Mouse (Mus musculus) forebrain, embryonic 12.5 days (tissue): ENCODE data around the gene Tbc1d9b. TPM values are rescaled to one million over a fixed set of nuclear protein-coding genes. Genes with fewer than 3 reads are reported as not detected.
"Not testable (repeated sequence)": the region's sequence is repeated elsewhere in the genome, so short reads cannot be mapped to it uniquely, and the experiment has no call there.

ENCODE experiments used
- ATAC-seq: fragments of 200-750 bp; cut with Nextera tagmentation; 2 replicates; pipeline ENCODE4 v1.8.0; 2017; ENCODE audit warnings: moderate TSS enrichment; ENCODE audit not compliant: low FRiP score
- H3K27ac ChIP-seq: fragments of 300-500 bp; sonication (generic); 2 replicates; pipeline ENCODE4 v1.5.1; 2016; ENCODE audit warnings: mild to moderate bottlenecking
- H3K27me3 ChIP-seq: fragments of 300-500 bp; sonication (generic); 2 replicates; pipeline ENCODE4 v1.6.1; 2016; ENCODE audit warnings: mild to moderate bottlenecking
- H3K36me3 ChIP-seq: fragments of 300-500 bp; sonication (generic); replicated peaks from 2 replicates; pipeline ENCODE4 v1.6.1; 2016; ENCODE audit warnings: mild to moderate bottlenecking
- H3K4me1 ChIP-seq: fragments of 300-500 bp; sonication (generic); 2 replicates; pipeline ENCODE4 v1.6.1; 2016
- H3K4me2 ChIP-seq: fragments of 300-500 bp; sonication (generic); 2 replicates; pipeline ENCODE4 v1.6.1; 2016; ENCODE audit warnings: mild to moderate bottlenecking, moderate library complexity
- H3K4me3 ChIP-seq: fragments of 300-500 bp; sonication (generic); replicated peaks from 2 replicates; pipeline ENCODE4 v1.5.1; 2016; ENCODE audit warnings: mild to moderate bottlenecking
- H3K9ac ChIP-seq: fragments of 300-500 bp; sonication (generic); 2 replicates; pipeline ENCODE4 v1.6.1; 2016; ENCODE audit warnings: mild to moderate bottlenecking
- H3K9me3 ChIP-seq: fragments of 300-500 bp; sonication (generic); 2 replicates; pipeline ENCODE4 v1.6.1; 2016
- WGBS: fragments of 180-500 bp; shearing (Covaris S2); methylation state at CpG from one replicate; pipeline ENCODE4 v1.1.7; 2016; 5-methylcytosine and 5-hydroxymethylcytosine counted together
- polyA plus RNA-seq: library from polyadenylated mRNA; unstranded; fragments of >200 nt; fragmentation: Nextera tagmentation; extraction: Ambion mirVana; gene quantifications from 2 replicates; pipeline ENCODE4 v1.2.1, GENCODE M21; 2016

Tbc1d9b gene
- polyA plus RNA-seq, 1 experiment from 2014 or later = 38.3 TPM

DNA sequence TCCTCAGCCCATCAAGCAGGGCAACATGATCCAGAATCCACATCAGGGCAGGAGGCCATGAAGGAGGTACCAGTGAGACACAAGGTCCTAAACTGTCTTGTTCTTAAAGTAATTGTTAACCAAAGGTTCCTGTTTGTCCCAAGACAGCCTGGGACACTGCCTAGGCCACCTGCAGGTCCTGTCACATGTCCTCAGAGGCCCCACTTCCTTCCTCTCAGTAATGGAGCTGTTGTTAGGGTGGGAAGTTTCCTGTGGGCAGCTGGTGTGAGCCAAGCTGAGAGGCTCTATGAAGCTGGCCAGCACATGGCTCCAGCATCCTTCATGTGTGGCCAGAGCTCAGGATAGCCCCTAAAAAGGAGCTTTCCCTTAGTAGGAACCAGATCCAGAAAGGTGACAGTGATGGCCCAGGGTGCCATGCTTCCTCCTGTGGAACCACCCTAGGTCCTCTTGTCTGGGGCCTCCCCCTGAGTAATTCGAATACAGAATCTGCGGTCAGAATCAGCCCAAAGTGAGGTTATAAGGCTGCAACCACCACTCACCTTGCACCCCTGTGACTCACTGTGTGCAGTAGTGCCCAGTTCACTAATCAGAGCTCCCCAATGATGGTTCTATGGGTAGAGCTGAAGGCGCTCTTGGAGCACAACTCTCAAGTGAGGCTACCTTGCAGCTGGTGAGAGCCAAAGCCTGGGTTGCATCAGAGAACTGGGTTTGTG is 31.3 kb downstream of the Tbc1d9b start:
- H3K27ac ChIP-seq = no peak overlapping the region
- H3K4me1 ChIP-seq = no peaks in the 10 kb centered on the region
- no peaks in the 10 kb centered on the region for H3K9me3 ChIP-seq
- H3K27me3 ChIP-seq = no peaks in the 10 kb centered on the region
- WGBS = 93% methylated on average over 3 of the region's 3 CpGs
- H3K4me3 ChIP-seq = no peak overlapping the region
- no peak for ATAC-seq
- no peak overlapping the region for H3K4me2 ChIP-seq
- peaks cover 72% of the 10 kb centered on the region for H3K36me3 ChIP-seq
- no peak overlapping the region for H3K9ac ChIP-seq

DNA sequence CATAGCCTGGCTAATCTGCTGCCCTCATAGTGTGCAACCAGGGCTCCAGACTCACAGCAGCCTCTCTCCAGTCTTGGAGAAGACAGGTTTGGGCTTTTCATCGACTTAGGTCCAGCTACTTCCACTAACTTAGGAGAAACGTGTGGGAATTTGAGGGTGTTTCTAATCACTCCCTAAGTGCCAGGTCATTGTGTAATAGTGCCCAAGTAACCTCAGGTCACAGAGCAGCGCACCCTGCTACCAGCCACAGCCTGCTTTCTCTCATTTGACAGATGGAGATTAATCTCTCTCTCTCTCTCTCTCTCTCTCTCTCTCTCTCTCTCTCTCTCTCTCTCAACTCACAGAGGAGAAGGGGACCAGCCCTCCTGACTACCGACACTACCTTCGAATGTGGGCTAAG is 37.2 kb downstream of the Tbc1d9b start:
- H3K4me3 ChIP-seq = no peak overlapping the region
- H3K4me2 ChIP-seq = no peak overlapping the region
- H3K27me3 ChIP-seq = no peaks in the 10 kb centered on the region
- H3K27ac ChIP-seq = no peak overlapping the region
- no peak for ATAC-seq
- no peak overlapping the region for H3K9ac ChIP-seq
- H3K4me1 ChIP-seq = no peaks in the 10 kb centered on the region
- WGBS = 86% methylated on average over 5 of the region's 5 CpGs
- H3K9me3 ChIP-seq = no peaks in the 10 kb centered on the region
- peaks cover 66% of the 10 kb centered on the region for H3K36me3 ChIP-seq

DNA sequence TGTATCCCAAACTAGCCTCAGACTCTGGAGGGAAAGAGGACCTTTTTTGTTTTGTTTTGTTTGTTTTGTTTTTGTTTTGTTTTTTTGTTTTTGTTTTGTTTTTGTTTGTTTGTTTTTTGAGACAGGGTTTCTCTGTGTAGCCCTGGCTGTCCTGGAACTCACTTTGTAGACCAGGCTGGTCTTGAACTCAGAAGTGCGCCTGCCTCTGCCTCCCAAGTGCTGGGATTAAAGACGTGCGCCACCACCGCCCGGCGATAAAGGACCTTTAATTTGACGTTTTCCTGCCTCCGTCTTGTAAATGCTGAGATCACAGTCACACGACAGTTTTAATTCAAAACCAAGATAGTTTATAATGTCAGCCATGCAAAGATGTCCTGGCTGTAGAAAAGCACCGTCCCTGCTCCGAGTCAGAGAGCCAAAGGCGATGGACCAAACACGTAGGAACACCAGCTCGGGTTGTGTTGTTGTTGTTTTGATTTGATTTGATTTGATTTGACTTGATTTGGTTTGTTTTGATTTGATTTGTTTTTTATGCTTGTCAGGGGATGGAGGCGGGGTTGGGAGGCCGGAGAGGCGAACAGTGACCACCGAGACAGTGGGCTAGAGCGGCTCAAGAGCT is 43.0 kb downstream of the Tbc1d9b start, which contains the start of gene Mrnip:
TSS of gene Mrnip (plus strand) at position 334 of the 619 bp plus-strand sequence.
- Histone ChIP-seq H3K9ac (peak within 1 kb of the TSS; percentile 65), H3K4me2 (peak within 1 kb of the TSS; percentile 63), H3K4me1 (peaks cover 10% of the 10 kb centered on the region), H3K36me3 (peaks cover 44% of the 10 kb centered on the region), H3K4me3 (peak within 1 kb of the TSS; percentile 68), H3K27ac (peak within 1 kb of the TSS; percentile 80; the same call in 1 of the 2 replicates)
- ATAC-seq = peak; percentile 45
- not testable (repeated sequence) for H3K9me3 ChIP-seq, H3K27me3 ChIP-seq
- WGBS = 4% methylated on average over 19 of the region's 19 CpGs

DNA sequence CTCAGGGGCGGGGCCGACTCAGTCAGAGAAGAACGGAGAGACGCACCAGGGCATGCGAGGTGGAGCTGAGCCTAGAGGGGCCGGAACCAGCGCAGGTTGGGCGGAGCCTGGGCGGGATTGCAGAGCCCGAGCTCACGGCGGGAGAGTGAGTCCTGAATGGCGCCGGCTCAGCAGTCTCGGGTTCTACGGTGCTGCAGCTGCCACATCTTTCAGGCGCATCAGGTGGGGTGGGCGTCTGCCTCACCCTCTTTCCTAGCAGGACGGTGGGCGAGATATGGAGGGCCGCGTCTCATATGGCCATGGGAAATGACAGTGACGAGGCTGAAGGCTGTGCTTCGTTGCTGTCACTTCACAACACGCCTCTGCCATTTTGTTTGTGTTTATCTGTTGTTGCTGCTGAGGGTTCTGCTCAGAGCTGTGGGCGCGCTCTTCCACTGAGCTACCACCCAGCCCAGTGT is 43.6 kb downstream of the Tbc1d9b start:
- WGBS = under 1% methylated on average over 27 of the region's 27 CpGs
- peaks cover 10% of the 10 kb centered on the region for H3K4me1 ChIP-seq

DNA sequence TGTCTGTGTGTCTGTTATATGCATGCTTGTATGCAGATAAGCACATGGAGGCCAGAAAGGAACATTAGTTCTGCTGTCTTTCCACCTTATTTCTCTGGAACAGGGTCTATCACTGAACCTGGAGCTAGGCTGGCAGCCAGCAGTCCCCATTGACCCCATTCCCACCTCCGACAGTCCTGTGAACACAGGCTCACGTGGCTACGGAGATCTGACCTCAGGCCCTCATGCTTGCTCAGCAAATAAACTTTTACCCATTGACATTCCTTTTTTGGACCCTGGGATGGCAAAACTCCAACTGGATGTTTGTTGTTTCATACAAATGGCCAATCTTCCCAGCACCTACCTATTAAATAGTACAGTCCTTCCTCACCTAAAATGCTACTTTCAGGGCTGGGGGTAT is 45.2 kb downstream of the Tbc1d9b start:
- 81% methylated on average over 3 of the region's 3 CpGs for WGBS
- ATAC-seq = no peak
- H3K9me3 ChIP-seq = no peaks in the 10 kb centered on the region

More for the DNA sequence above, 43.6 kb downstream of the Tbc1d9b start:
- H3K9ac ChIP-seq = peak overlapping the region; percentile 65
- H3K4me3 ChIP-seq = peak overlapping the region; percentile 68
- H3K4me2 ChIP-seq = peak overlapping the region; percentile 63
- peaks cover 39% of the 10 kb centered on the region for H3K36me3 ChIP-seq
- H3K9me3 ChIP-seq = no peaks in the 10 kb centered on the region
- peak; percentile 100 for ATAC-seq
- no peaks in the 10 kb centered on the region for H3K27me3 ChIP-seq
- peak overlapping the region; percentile 80; the same call in 1 of the 2 replicates for H3K27ac ChIP-seq

DNA sequence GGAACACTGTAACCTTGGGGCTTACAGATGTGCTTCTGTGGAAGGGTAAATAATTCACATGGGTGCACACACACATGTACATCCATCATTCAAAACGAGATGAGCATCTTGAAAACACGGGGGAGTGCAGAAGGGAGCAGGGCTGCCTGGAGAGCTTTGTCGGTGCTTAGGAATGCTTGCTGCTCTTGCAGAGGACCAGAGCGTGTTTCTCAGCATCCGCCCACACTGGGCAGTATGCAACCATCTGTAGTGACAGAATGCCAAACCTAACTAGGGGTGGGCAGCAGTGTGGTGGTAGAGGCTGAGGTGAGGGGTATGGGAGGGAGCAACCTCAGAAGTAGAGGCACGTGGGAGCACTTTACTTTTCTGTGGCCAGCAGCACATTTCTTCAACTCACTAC is 45.9 kb downstream of the Tbc1d9b start:
- Histone ChIP-seq H3K4me1 (peaks cover 10% of the 10 kb centered on the region), H3K36me3 (peaks cover 20% of the 10 kb centered on the region), H3K4me2 (no peak overlapping the region), H3K27me3 (no peaks in the 10 kb centered on the region), H3K9ac (no peak overlapping the region), H3K27ac (no peak overlapping the region), H3K4me3 (no peak overlapping the region), H3K9me3 (no peaks in the 10 kb centered on the region)
- ATAC-seq = no peak
- 81% methylated on average over 6 of the region's 6 CpGs for whole genome bisulfite sequencing

More for the DNA sequence above, 45.2 kb downstream of the Tbc1d9b start:
- H3K4me1 ChIP-seq = peaks cover 10% of the 10 kb centered on the region
- no peak overlapping the region for H3K4me2 ChIP-seq
- H3K9ac ChIP-seq = no peak overlapping the region
- peaks cover 25% of the 10 kb centered on the region for H3K36me3 ChIP-seq
- H3K27me3 ChIP-seq = no peaks in the 10 kb centered on the region
- H3K27ac ChIP-seq = no peak overlapping the region
- no peak overlapping the region for H3K4me3 ChIP-seq

- Histone ChIP-seq H3K4me2 (no peak overlapping the region), H3K9me3 (no peaks in the 10 kb centered on the region), H3K9ac (no peak overlapping the region), H3K27me3 (no peaks in the 10 kb centered on the region), H3K4me1 (peaks cover 10% of the 10 kb centered on the region), H3K27ac (no peak overlapping the region), H3K36me3 (peaks cover 19% of the 10 kb centered on the region), H3K4me3 (no peak overlapping the region)
- ATAC-seq = no peak
- WGBS = 80% methylated on average over 5 of the region's 5 CpGs
These were observed 47.6 kb downstream of the Tbc1d9b start for GRCm38 (mm10) chr11:50178532-50179488.

DNA sequence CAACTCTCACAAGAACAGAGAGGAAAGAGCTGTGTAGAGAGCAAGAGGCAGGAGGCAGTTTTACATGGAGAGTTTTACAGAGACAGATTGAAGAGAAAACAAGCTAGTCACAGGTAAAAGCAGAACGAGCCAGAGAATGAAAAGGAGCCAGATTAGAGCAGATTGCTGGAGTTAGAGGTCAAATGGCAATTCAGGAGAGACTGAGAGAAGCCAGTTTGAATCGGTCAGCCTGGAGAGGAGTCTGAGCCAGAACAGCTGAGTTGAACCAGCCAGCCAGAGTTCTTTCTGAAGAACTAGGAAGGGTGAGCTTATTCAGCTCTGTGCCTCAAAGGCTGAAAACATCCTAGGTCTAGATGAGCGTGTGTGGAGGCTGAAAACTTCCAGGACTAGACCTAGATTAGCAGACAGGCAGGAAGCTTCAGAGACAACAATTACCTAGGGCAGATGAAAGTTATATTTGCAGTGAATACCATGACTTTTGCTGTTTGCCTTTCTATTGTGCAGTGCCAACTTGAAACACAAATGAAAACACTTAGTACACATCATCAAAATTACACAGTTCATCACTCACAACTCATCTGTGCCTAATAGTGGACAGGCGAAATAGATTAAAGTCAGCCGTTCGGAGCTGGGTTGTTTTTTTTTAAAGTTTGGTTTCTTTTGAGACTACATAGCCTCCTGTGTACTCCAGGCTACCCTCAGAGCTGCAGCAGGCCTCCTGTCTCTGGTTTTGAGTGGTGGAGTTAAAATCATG is 49.5 kb downstream of the Tbc1d9b start:
- H3K9ac ChIP-seq = no peak overlapping the region
- ATAC-seq = no peak
- no peaks in the 10 kb centered on the region for H3K9me3 ChIP-seq
- H3K4me1 ChIP-seq = peaks cover 4% of the 10 kb centered on the region
- no peaks in the 10 kb centered on the region for H3K27me3 ChIP-seq
- no peak overlapping the region for H3K4me3 ChIP-seq
- WGBS = 83% methylated on average over 6 of the region's 6 CpGs
- no peak overlapping the region for H3K27ac ChIP-seq
- peaks cover 24% of the 10 kb centered on the region for H3K36me3 ChIP-seq
- H3K4me2 ChIP-seq = no peak overlapping the region

- ATAC-seq = no peak
- no peak overlapping the region for H3K4me2 ChIP-seq
- peaks cover 18% of the 10 kb centered on the region for H3K36me3 ChIP-seq
- no peaks in the 10 kb centered on the region for H3K4me1 ChIP-seq
- H3K4me3 ChIP-seq = no peak overlapping the region
- no peaks in the 10 kb centered on the region for H3K9me3 ChIP-seq
- H3K9ac ChIP-seq = no peak overlapping the region
- no peaks in the 10 kb centered on the region for H3K27me3 ChIP-seq
- 92% methylated on average over 4 of the region's 4 CpGs for WGBS
- H3K27ac ChIP-seq = no peak overlapping the region
These were observed 51.5 kb downstream of the Tbc1d9b start for GRCm38 (mm10) chr11:50182702-50183101.

DNA sequence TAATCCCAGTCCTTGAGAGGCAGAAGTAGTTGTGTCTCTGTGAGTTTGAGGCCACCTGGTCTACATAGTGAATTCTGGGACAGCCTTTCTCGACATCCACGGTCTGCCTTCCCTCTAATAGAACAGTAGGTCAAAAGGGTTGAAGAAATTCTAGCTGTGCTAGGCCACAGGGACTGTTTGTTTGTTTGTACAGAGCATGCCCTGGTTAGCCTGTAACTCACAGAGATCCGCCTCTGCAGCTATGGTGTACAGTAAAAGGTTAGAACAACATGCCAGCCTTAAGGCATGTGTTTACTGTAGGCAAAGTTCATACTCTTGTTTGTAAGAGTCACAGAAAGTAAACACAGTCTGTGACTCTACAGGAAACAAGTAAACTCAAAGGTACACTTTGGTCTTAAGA is 53.6 kb downstream of the Tbc1d9b start:
- Histone ChIP-seq H3K4me1 (no peaks in the 10 kb centered on the region), H3K27me3 (no peaks in the 10 kb centered on the region), H3K27ac (no peak overlapping the region), H3K9ac (no peak overlapping the region), H3K36me3 (peaks cover 12% of the 10 kb centered on the region), H3K4me3 (no peak overlapping the region), H3K9me3 (no peaks in the 10 kb centered on the region), H3K4me2 (no peak overlapping the region)
- no peak for ATAC-seq
- 96% methylated on average over 3 of the region's 3 CpGs for WGBS

- H3K36me3 ChIP-seq = peaks cover 8% of the 10 kb centered on the region
- 77% methylated on average over 7 of the region's 7 CpGs for WGBS
- no peak for ATAC-seq
These were observed 57.5 kb downstream of the Tbc1d9b start for GRCm38 (mm10) chr11:50188682-50189081.

More at GRCm38 (mm10) chr11:50188682-50189081, 57.5 kb downstream of the Tbc1d9b start:
- Histone ChIP-seq H3K4me3 (no peak overlapping the region), H3K27ac (no peak overlapping the region), H3K27me3 (no peaks in the 10 kb centered on the region), H3K9me3 (no peaks in the 10 kb centered on the region), H3K9ac (no peak overlapping the region), H3K4me2 (no peak overlapping the region), H3K4me1 (no peaks in the 10 kb centered on the region)
